ENCODE assay signal across 9 mouse cellular contexts in the genomic region with DNA sequence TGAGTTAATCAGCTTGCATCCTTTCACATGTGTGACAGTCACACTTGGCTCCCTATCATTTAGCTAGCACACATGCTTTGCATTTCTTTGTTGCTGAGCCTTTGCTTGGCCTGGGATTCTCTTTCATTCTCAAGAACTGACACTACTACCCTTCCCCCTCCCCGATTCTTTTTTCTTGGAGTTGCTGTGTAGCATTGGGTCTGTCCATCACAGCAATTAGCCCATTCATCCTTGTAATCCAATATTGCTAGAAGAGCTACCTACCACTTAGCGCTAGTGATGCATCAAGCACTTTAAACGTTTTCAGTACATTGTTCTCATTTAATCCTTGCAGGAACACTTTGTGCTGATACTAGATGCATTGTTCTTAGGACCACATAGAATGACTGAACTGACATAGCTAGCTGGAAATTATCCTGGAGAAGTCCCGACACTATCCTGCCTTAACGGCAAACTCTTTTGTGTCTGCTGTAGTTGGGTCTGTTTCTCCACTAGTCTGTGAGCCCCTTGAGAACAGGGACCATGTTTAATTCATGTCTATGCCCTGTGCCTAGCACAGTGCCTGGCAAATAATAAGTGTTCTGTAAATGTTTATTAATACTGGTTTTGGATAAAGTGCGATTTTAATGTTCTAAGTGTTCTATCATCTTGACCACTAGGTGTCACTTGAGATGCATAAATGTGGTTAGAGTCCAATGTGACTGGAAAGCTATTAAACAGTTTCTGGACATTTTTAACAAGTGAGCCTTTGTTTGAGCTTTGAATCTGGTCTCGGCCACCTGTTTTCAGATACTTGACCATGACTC. TPM values are rescaled to one million over a fixed set of nuclear protein-coding genes. Genes with fewer than 3 reads are reported as not detected.
DNase-seq lines count a peak whose midpoint lies in the region.
"Had no signal": no experiment of that assay in that cellular context is flagged by ENCODE, and none has a peak within 500 bp of the region (broad histone marks: within the 10 kb centered on the region; RNA-seq: fewer than 3 reads in every experiment).

No protein-coding gene starts in this region.

- intact Hi-C loops in heart, postnatal 14 days (cut with DNase I), result loop anchor here (1.0 to 5.0 kb wide), 4 partner anchors 83 to 189 kb away; a partner anchor contains a TSS

- peak; percentile 52 for DNase-seq in heart, adult 11 months
- no peak for DNase-seq in heart, postnatal 14 days
- peak; percentile 46 for DNase-seq in lung, postnatal 36 days
- DNase-seq in lung, postnatal 10 days, result no peak
- peak; percentile 53 for DNase-seq in forelimb bud, embryonic 11.5 days (ENCODE audit: low read depth, low spot score)
- no peak for DNase-seq in adrenal gland, adult 2 months
- DNase-seq in adrenal gland, adult 18-20 months (ENCODE audit: low spot score in 2 of 2), result no peak
- DNase-seq in heart, postnatal 4 days, result no peak
- DNase-seq: kidney, postnatal 10 days had no signal

RNA-seq across cellular contexts. Expression of a gene that starts 40.2 kb away (rescaled TPM):
- total RNA-seq in heart, postnatal 14 days (2021), result 10 to 100 TPM; 18.2 to 20.3 TPM
- total RNA-seq in adrenal gland, adult 2 months (2021), result 10 to 100 TPM; 32.5 to 32.8 TPM
- polyA plus RNA-seq in adrenal gland, adult 2 months (2012; rRNA removed), result 22.7 and 29.6 TPM in 2 replicates
- total RNA-seq in adrenal gland, adult 18-20 months (2021), result 10 to 100 TPM; 27.8 to 31.0 TPM
- total RNA-seq in heart, postnatal 4 days (2021), result 10 to 100 TPM; 16.4 to 18.2 TPM

RNA-seq across cellular contexts. Expression of a gene that starts 51.9 kb away (rescaled TPM):
- 10 to 100 TPM; 26.3 to 28.6 TPM for total RNA-seq in heart, postnatal 14 days (2021)
- 10 to 100 TPM; 29.0 to 30.9 TPM for total RNA-seq in adrenal gland, adult 2 months (2021)
- polyA plus RNA-seq in adrenal gland, adult 2 months (2012; rRNA removed), result 2.6 and 3.2 TPM in 2 replicates
- 10 to 100 TPM; 28.4 to 29.8 TPM for total RNA-seq in adrenal gland, adult 18-20 months (2021)
- 10 to 100 TPM; 30.3 to 31.7 TPM for total RNA-seq in heart, postnatal 4 days (2021)

Comparison
In these comparisons a context has a peak if more than half of its experiments do, and no peak if none do; other contexts are left out.
1. DNase-seq: peak in heart, adult 11 months (single experiment), lung, postnatal 36 days (single experiment) and forelimb bud, embryonic 11.5 days (single experiment); none in heart, postnatal 14 days (0 of 2), lung, postnatal 10 days (single experiment), adrenal gland, adult 2 months (single experiment), adrenal gland, adult 18-20 months (0 of 2) and heart, postnatal 4 days (single experiment).